Mouse (Mus musculus) hindbrain, embryonic 16.5 days (tissue): Measurements from ENCODE around the gene Snd1. TPM values are rescaled to one million over a fixed set of nuclear protein-coding genes. Genes with fewer than 3 reads are reported as not detected.

Source experiments
- ATAC-seq: fragments of 200-750 bp; cut with Nextera tagmentation; 2 replicates; pipeline ENCODE4 v1.8.0; 2017; ENCODE audit warnings: moderate TSS enrichment, moderate library complexity
- H3K27ac ChIP-seq: fragments of 300-500 bp; sonication (generic); 2 replicates; pipeline ENCODE4 v1.5.1; 2014; ENCODE audit warnings: low read depth, mild to moderate bottlenecking, control low read depth, low read length, moderate library complexity
- H3K27me3 ChIP-seq: fragments of 300-500 bp; sonication (generic); replicated peaks from 2 replicates; pipeline ENCODE4 v1.6.1; 2014; ENCODE audit warnings: low read length; ENCODE audit not compliant: control insufficient read depth, insufficient read depth
- H3K36me3 ChIP-seq: fragments of 300-500 bp; sonication (generic); 2 replicates; pipeline ENCODE4 v1.6.1; 2014; ENCODE audit warnings: mild to moderate bottlenecking, low read length, moderate library complexity, mixed read lengths; ENCODE audit not compliant: control insufficient read depth, insufficient read depth
- H3K4me1 ChIP-seq: fragments of 300-500 bp; sonication (generic); 2 replicates; pipeline ENCODE4 v1.6.1; 2014; ENCODE audit warnings: low read depth, low read length; ENCODE audit not compliant: control insufficient read depth, insufficient read depth
- H3K4me2 ChIP-seq: fragments of 300-500 bp; sonication (generic); 2 replicates; pipeline ENCODE4 v1.6.1; 2014; ENCODE audit warnings: mild to moderate bottlenecking, low read length, control low read depth, moderate library complexity
- H3K4me3 ChIP-seq: fragments of 300-500 bp; sonication (generic); 2 replicates; pipeline ENCODE4 v1.5.1; 2014; ENCODE audit warnings: mild to moderate bottlenecking, low read length, control low read depth, moderate library complexity
- H3K9ac ChIP-seq: fragments of 300-500 bp; sonication (generic); 2 replicates; pipeline ENCODE4 v1.6.1; 2014; ENCODE audit warnings: low read depth, mild to moderate bottlenecking, control low read depth, low read length, moderate library complexity
- H3K9me3 ChIP-seq: fragments of 300-500 bp; sonication (generic); 2 replicates; pipeline ENCODE4 v1.6.1; 2014; ENCODE audit warnings: mild to moderate bottlenecking, low read length, moderate library complexity; ENCODE audit not compliant: control insufficient read depth
- WGBS: fragments of 180-500 bp; shearing (Covaris S2); extraction: QIAGEN DNeasy Blood & Tissue Kit; methylation state at CpG from one replicate; pipeline ENCODE4 v1.1.7; 2014; 5-methylcytosine and 5-hydroxymethylcytosine counted together
- polyA plus RNA-seq: library from polyadenylated mRNA; unstranded; fragments of >200 nt; fragmentation: Nextera tagmentation; extraction: Ambion mirVana; gene quantifications from 2 replicates; pipeline ENCODE4 v1.2.1, GENCODE M21; 2015

The Snd1 gene
- polyA plus RNA-seq, 1 experiment from 2014 or later: 69.7 TPM

DNA sequence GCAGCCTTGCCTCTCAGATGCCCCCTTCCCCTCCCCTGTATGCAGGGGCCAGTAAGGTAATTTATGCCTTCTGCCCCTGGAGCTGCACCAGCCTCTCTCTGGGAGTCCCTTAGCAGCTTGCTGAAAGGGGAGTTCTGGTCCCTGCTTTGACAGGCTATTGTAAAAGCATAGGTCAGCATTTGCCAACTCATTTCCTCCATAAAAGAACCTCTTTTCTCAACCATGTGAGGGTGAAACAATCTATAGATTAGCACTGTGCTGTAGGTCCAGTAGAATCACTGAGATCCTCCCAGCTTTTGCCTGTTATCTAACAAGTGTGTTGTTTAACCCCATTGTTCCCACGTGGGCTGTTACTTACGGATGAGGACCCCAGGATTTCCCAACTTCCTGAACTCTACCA is 359.1 kb downstream of the Snd1 start:
- H3K9ac ChIP-seq: peak overlapping the region; percentile 98
- no peaks in the 10 kb centered on the region for H3K36me3 ChIP-seq
- 29% methylated on average over 2 of the region's 2 CpGs for WGBS
- ATAC-seq: no peak
- peaks cover 26% of the 10 kb centered on the region for H3K4me1 ChIP-seq
- H3K4me2 ChIP-seq: peak overlapping the region; percentile 69
- H3K4me3 ChIP-seq: peak overlapping the region; percentile 80
- peak overlapping the region; percentile 97 for H3K27ac ChIP-seq
- no peaks in the 10 kb centered on the region for H3K9me3 ChIP-seq
- no peaks in the 10 kb centered on the region for H3K27me3 ChIP-seq

- Histone ChIP-seq H3K4me2 (no peak overlapping the region), H3K9me3 (no peaks in the 10 kb centered on the region), H3K9ac (no peak overlapping the region), H3K27ac (no peak overlapping the region), H3K4me3 (no peak overlapping the region), H3K4me1 (peaks cover 6% of the 10 kb centered on the region; the same call in 1 of the 2 replicates), H3K36me3 (no peaks in the 10 kb centered on the region), H3K27me3 (no peaks in the 10 kb centered on the region)
- ATAC-seq: no peak
Measured at GRCm38 (mm10) chr6:28836600-28836999, 361.7 kb downstream of the Snd1 start.

GRCm38 (mm10) chr6:28841569-28841968 is 366.6 kb downstream of the Snd1 start:
- peaks cover 12% of the 10 kb centered on the region; the same call in 1 of the 2 replicates for H3K4me1 ChIP-seq
- no peak overlapping the region for H3K4me2 ChIP-seq
- no peak overlapping the region for H3K4me3 ChIP-seq
- 73% methylated on average over 3 of the region's 3 CpGs for WGBS
- no peaks in the 10 kb centered on the region for H3K27me3 ChIP-seq
- H3K9ac ChIP-seq: no peak overlapping the region
- H3K9me3 ChIP-seq: no peaks in the 10 kb centered on the region
- no peak for ATAC-seq
- H3K27ac ChIP-seq: peak overlapping the region; percentile 6; the same call in 1 of the 2 replicates
- no peaks in the 10 kb centered on the region for H3K36me3 ChIP-seq

DNA sequence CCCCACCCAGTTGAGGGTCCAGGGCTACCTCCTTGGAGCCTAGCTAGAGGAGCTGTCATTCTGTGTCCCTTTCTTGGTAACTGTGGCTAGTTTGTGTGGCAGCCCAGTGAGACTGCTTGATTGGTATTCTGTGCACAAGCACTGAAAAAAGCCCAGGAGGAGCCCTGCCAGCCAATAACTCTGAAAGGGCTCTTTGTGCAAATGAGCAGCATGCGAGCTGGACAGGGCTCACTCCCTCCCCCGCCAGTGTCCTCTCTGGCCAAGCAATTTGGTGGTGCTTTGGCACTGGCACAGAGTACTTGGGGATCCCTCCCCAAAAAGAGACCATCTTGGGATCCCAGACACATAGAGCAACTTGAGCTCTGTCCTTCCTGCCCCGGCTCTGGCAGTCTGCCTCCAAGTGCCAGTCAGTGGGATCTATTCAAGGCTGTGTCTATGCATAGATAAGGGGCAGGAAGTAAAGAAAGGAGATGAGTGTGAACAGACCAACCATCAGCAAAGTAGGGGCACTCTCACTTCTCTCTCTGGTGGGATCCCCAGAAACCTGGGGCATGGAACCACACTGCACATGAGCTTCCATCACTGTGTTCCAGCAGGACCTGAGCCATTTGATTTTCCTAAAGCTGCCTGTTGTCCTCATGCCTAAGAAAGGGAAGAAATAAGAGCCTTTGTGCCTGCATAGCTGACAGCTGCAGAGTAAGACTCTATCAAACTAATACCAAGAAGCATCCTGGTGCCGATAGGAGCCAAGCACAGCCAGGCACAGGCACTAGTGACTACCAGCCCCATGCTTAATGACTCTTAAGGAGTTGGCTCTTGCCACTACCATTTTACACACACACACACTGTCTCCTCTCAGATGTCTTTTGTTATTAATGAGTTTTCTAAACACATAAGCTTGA is 367.7 kb downstream of the Snd1 start:
- H3K4me2 ChIP-seq: no peak overlapping the region; the same call in 1 of the 2 replicates
- ATAC-seq: peak; percentile 96
- H3K36me3 ChIP-seq: no peaks in the 10 kb centered on the region
- no peak overlapping the region for H3K9ac ChIP-seq
- WGBS: 16% methylated on average over 4 of the region's 4 CpGs
- no peak overlapping the region for H3K4me3 ChIP-seq
- H3K27ac ChIP-seq: peak overlapping the region; percentile 54
- peaks cover 12% of the 10 kb centered on the region; the same call in 1 of the 2 replicates for H3K4me1 ChIP-seq
- H3K27me3 ChIP-seq: no peaks in the 10 kb centered on the region
- H3K9me3 ChIP-seq: no peaks in the 10 kb centered on the region

GRCm38 (mm10) chr6:28845610-28846009 is 370.7 kb downstream of the Snd1 start:
- 46% methylated on average over 4 of the region's 4 CpGs for WGBS
- no peak for ATAC-seq
- H3K9me3 ChIP-seq: no peaks in the 10 kb centered on the region
- H3K9ac ChIP-seq: no peak overlapping the region
- peaks cover 28% of the 10 kb centered on the region for H3K4me1 ChIP-seq
- H3K27ac ChIP-seq: no peak overlapping the region
- H3K4me2 ChIP-seq: no peak overlapping the region
- H3K4me3 ChIP-seq: no peak overlapping the region
- H3K36me3 ChIP-seq: no peaks in the 10 kb centered on the region
- no peaks in the 10 kb centered on the region for H3K27me3 ChIP-seq

DNA sequence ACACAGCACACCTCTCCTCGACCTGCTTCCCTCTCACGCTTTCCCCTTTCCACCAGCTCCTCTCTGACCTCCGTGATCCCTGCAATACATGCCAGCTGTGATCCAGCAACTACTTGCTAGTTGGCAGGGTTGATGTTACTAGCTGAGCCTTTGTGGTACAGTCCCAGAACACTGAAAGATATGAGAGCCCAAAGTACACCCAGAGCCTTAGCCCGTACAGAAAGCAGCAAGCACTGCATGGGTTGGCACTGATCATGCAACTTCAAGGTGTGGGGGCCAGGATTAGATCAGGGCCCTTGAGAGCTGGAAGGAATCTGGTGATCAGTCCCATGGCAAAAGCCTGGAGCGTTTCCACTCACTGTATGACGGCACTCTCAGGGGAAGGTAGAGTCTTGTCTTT is 372.7 kb downstream of the Snd1 start:
- peaks cover 25% of the 10 kb centered on the region for H3K4me1 ChIP-seq

DNA sequence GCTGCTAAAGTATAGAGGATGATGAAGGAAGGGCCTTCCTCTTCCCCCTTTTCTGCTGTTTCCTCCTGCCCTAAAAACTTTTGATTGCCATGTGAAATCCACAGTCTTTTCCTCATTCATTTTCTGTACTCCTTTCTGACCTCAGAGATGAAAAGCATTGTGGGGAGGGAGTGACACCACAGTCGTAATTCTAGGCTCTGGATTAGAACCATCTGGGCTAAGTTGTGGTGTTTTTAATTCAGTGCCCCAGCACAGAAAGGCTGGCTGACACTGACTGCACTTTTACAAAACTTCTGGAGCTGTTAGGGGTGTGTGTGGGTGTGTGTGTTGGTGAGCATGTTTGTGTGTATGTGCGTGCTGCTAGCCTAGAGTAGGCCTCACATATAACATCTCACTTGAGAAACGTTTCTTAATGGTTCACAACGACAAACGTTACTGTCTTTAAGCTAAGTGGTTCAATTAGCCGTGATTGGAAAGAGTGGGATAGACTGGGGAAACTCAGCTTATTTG is 373.4 kb downstream of the Snd1 start:
- Histone ChIP-seq H3K9me3 (no peaks in the 10 kb centered on the region), H3K27ac (no peak overlapping the region), H3K4me3 (no peak overlapping the region), H3K9ac (no peak overlapping the region), H3K4me1 (peaks cover 27% of the 10 kb centered on the region), H3K27me3 (no peaks in the 10 kb centered on the region), H3K4me2 (no peak overlapping the region), H3K36me3 (no peaks in the 10 kb centered on the region)
- WGBS: 63% methylated on average over 6 of the region's 6 CpGs
- no peak for ATAC-seq

More for the DNA sequence above, 372.7 kb downstream of the Snd1 start:
- WGBS: 62% methylated on average over 6 of the region's 6 CpGs
- no peak overlapping the region for H3K27ac ChIP-seq
- no peak for ATAC-seq
- no peaks in the 10 kb centered on the region for H3K27me3 ChIP-seq
- H3K36me3 ChIP-seq: no peaks in the 10 kb centered on the region
- H3K9me3 ChIP-seq: no peaks in the 10 kb centered on the region
- no peak overlapping the region for H3K9ac ChIP-seq
- H3K4me2 ChIP-seq: no peak overlapping the region
- H3K4me3 ChIP-seq: no peak overlapping the region

- 0 out of 2 replicates have a peak overlapping the region, but pooled peaks have one; percentile 11 for H3K9ac ChIP-seq
- ATAC-seq: peak; percentile 48; the same call in 1 of the 2 replicates
- H3K27ac ChIP-seq: peak overlapping the region; percentile 48; the same call in 1 of the 2 replicates
Measured at GRCm38 (mm10) chr6:28848891-28849290, 374.0 kb downstream of the Snd1 start.

DNA sequence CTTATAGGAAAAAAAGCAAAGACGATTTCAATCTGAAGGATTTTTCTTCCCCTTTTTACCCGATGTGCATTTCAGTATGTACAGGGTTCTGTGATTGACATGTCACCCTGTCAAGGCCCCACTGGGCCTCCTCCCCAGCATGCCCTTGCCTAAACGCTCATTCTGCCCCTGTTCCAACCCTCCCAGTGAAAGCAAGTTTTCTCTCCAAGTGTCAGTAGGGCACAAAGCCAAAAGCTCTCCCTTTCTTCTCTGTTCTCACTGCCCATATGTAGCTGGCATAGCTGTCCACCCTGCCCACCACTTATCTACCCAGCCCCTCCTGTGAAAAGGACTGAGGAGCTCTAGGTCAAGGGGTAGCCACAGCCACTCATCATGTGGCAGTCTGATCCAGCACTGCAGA is 374.4 kb downstream of the Snd1 start:
- Histone ChIP-seq H3K4me2 (no peak overlapping the region), H3K4me3 (no peak overlapping the region), H3K36me3 (no peaks in the 10 kb centered on the region), H3K27me3 (no peaks in the 10 kb centered on the region), H3K9me3 (no peaks in the 10 kb centered on the region), H3K9ac (no peak overlapping the region), H3K27ac (no peak overlapping the region; the same call in 1 of the 2 replicates), H3K4me1 (peaks cover 37% of the 10 kb centered on the region)
- peak; percentile 43 for ATAC-seq
- WGBS: 36% methylated on average over 3 of the region's 3 CpGs

More at GRCm38 (mm10) chr6:28848891-28849290, 374.0 kb downstream of the Snd1 start:
- 39% methylated on average over 9 of the region's 9 CpGs for WGBS
- peaks cover 33% of the 10 kb centered on the region for H3K4me1 ChIP-seq
- H3K36me3 ChIP-seq: no peaks in the 10 kb centered on the region
- no peak overlapping the region for H3K4me2 ChIP-seq
- no peak overlapping the region for H3K4me3 ChIP-seq
- H3K27me3 ChIP-seq: no peaks in the 10 kb centered on the region
- no peaks in the 10 kb centered on the region for H3K9me3 ChIP-seq
